Mouse (Mus musculus) testis, adult 2 months (tissue): ENCODE data around the gene Mrgpre. TPM values are rescaled to one million over a fixed set of nuclear protein-coding genes. Genes with fewer than 3 reads are reported as not detected.
A peak's percentile ranks its signal among the peaks of the same experiment; 100 is the strongest.

Source experiments
- H3K27ac ChIP-seq: fragments of 200-500 bp; 2 replicates; pipeline ENCODE4 v1.5.1; 2012; ENCODE audit warnings: low read depth, low read length; ENCODE audit not compliant: control insufficient read depth, insufficient read depth
- H3K27me3 ChIP-seq: fragments of 200-500 bp; 2 replicates; pipeline ENCODE4 v1.6.1; 2012; ENCODE audit warnings: mild to moderate bottlenecking, low read length, moderate library complexity; ENCODE audit not compliant: control insufficient read depth, insufficient read depth
- H3K36me3 ChIP-seq: fragments of 200-500 bp; 2 replicates; pipeline ENCODE4 v1.6.1; 2012; ENCODE audit warnings: mild to moderate bottlenecking, low read length; ENCODE audit not compliant: control insufficient read depth, insufficient read depth
- H3K4me1 ChIP-seq: fragments of 200-500 bp; 2 replicates; pipeline ENCODE4 v1.6.1; 2012; ENCODE audit warnings: low read length; ENCODE audit not compliant: control insufficient read depth, insufficient read depth
- H3K4me3 ChIP-seq: fragments of 200-500 bp; 2 replicates; pipeline ENCODE4 v1.5.1; 2012; ENCODE audit warnings: low read depth, mild to moderate bottlenecking, low read length, moderate library complexity, mixed read lengths; ENCODE audit not compliant: control insufficient read depth
- CTCF ChIP-seq: fragments of 200-500 bp; IDR thresholded peaks from 2 replicates; pipeline ENCODE4 v1.5.1; 2012; ENCODE audit warnings: low read depth, mild to moderate bottlenecking, inconsistent platforms, low read length, moderate library complexity; ENCODE audit not compliant: control insufficient read depth, insufficient read depth, insufficient replicate concordance
- POLR2A ChIP-seq: fragments of 200-500 bp; IDR thresholded peaks from 2 replicates; pipeline ENCODE4 v1.6.1; 2012; ENCODE audit warnings: low read depth, mild to moderate bottlenecking, inconsistent platforms, low read length, moderate library complexity; ENCODE audit not compliant: control insufficient read depth
- polyA plus RNA-seq: library from polyadenylated mRNA; depleted of rRNA; stranded (reverse); fragments of >200 nt; gene quantifications from 2 replicates; pipeline ENCODE4 v1.2.3, GENCODE M21; 2012

Mrgpre gene
- polyA plus RNA-seq, 1 experiment = 0.11 TPM

GRCm38 (mm10) chr7:143757027-143757390 is 27.3 kb downstream of the Mrgpre start:
- no peaks in the 10 kb centered on the region; the same call in 1 of the 2 replicates for H3K4me1 ChIP-seq
- no peak; the same call in 1 of the 2 replicates for TF ChIP-seq POLR2A
- peak overlapping the region; percentile 5; the same call in 1 of the 2 replicates for H3K4me3 ChIP-seq
- no peak overlapping the region for H3K27ac ChIP-seq
- no peaks in the 10 kb centered on the region for H3K36me3 ChIP-seq
- H3K27me3 ChIP-seq = no peaks in the 10 kb centered on the region

- no peaks in the 10 kb centered on the region for H3K27me3 ChIP-seq
- TF ChIP-seq POLR2A (0 out of 2 replicates have a peak, but pooled peaks have one; percentile 44), CTCF (no peak)
- no peak within 1 kb of the TSS for H3K27ac ChIP-seq
- no peaks in the 10 kb centered on the region; the same call in 1 of the 2 replicates for H3K4me1 ChIP-seq
- no peaks in the 10 kb centered on the region for H3K36me3 ChIP-seq
- peak within 1 kb of the TSS; percentile 5; the same call in 1 of the 2 replicates for H3K4me3 ChIP-seq
These were observed 27.9 kb downstream of the Mrgpre start, which contains the start of gene Osbpl5 for GRCm38 (mm10) chr7:143756125-143757026. TSS of gene Osbpl5 (minus strand) at chr7:143756985.

GRCm38 (mm10) chr7:143755357-143756124 is 28.8 kb downstream of the Mrgpre start:
- Histone ChIP-seq H3K27ac (no peak overlapping the region), H3K36me3 (no peaks in the 10 kb centered on the region), H3K27me3 (no peaks in the 10 kb centered on the region), H3K4me3 (no peak overlapping the region), H3K4me1 (no peaks in the 10 kb centered on the region; the same call in 1 of the 2 replicates)
- no peak for TF ChIP-seq CTCF
- no peak for TF ChIP-seq POLR2A

GRCm38 (mm10) chr7:143753990-143754715 is 30.1 kb downstream of the Mrgpre start:
- Histone ChIP-seq H3K36me3 (no peaks in the 10 kb centered on the region), H3K27me3 (no peaks in the 10 kb centered on the region)
- no peak for TF ChIP-seq POLR2A
- TF ChIP-seq CTCF = peak; percentile 57; the same call in 1 of the 2 replicates

GRCm38 (mm10) chr7:143752606-143753005 is 31.7 kb downstream of the Mrgpre start:
- Histone ChIP-seq H3K27me3 (no peaks in the 10 kb centered on the region), H3K27ac (no peak overlapping the region), H3K4me3 (no peak overlapping the region), H3K4me1 (no peaks in the 10 kb centered on the region; the same call in 1 of the 2 replicates), H3K36me3 (no peaks in the 10 kb centered on the region)
- TF ChIP-seq CTCF = no peak
- TF ChIP-seq POLR2A = no peak

More at GRCm38 (mm10) chr7:143753990-143754715, 30.1 kb downstream of the Mrgpre start:
- Histone ChIP-seq H3K4me3 (no peak overlapping the region), H3K4me1 (no peaks in the 10 kb centered on the region; the same call in 1 of the 2 replicates), H3K27ac (no peak overlapping the region)

- no peaks in the 10 kb centered on the region for H3K27me3 ChIP-seq
- H3K36me3 ChIP-seq = no peaks in the 10 kb centered on the region
- no peak overlapping the region for H3K4me3 ChIP-seq
- no peaks in the 10 kb centered on the region; the same call in 1 of the 2 replicates for H3K4me1 ChIP-seq
- H3K27ac ChIP-seq = no peak overlapping the region
- no peak for TF ChIP-seq POLR2A
- no peak for TF ChIP-seq CTCF
These were observed 32.2 kb downstream of the Mrgpre start for GRCm38 (mm10) chr7:143752056-143752455.

- TF ChIP-seq CTCF = no peak
- TF ChIP-seq POLR2A = no peak
- Histone ChIP-seq H3K36me3 (no peaks in the 10 kb centered on the region), H3K4me1 (no peaks in the 10 kb centered on the region; the same call in 1 of the 2 replicates), H3K27ac (no peak overlapping the region), H3K27me3 (no peaks in the 10 kb centered on the region), H3K4me3 (no peak overlapping the region)
These were observed 32.9 kb downstream of the Mrgpre start for GRCm38 (mm10) chr7:143751380-143751779.
